Mouse (Mus musculus) heart, postnatal 0 days (tissue): Measurements from ENCODE around the gene Slc25a10. TPM values are rescaled to one million over a fixed set of nuclear protein-coding genes. Genes with fewer than 3 reads are reported as not detected.

Experiments used
- ATAC-seq: fragments of 200-750 bp; cut with Nextera tagmentation; 2 replicates; pipeline ENCODE4 v1.8.0; 2017; ENCODE audit warnings: low read depth, moderate number of reproducible peaks, moderate library complexity; ENCODE audit not compliant: insufficient read depth
- DNase-seq: peaks from one replicate; pipeline ENCODE4 v3.0.0-alpha.2; 2016; ENCODE audit warnings: low spot score
- H3K27ac ChIP-seq: fragments of 300-500 bp; sonication (generic); 2 replicates; pipeline ENCODE4 v1.5.1; 2014; ENCODE audit warnings: low read depth, mild to moderate bottlenecking
- H3K27me3 ChIP-seq: fragments of 300-500 bp; sonication (generic); 2 replicates; pipeline ENCODE4 v1.6.1; 2014; ENCODE audit warnings: low read length, mixed read lengths; ENCODE audit not compliant: control insufficient read depth, insufficient read depth
- H3K36me3 ChIP-seq: fragments of 300-500 bp; sonication (generic); replicated peaks from 2 replicates; pipeline ENCODE4 v1.6.1; 2014; ENCODE audit warnings: low read length, mixed read lengths; ENCODE audit not compliant: control insufficient read depth, insufficient read depth
- H3K4me1 ChIP-seq: fragments of 300-500 bp; sonication (generic); 2 replicates; pipeline ENCODE4 v1.6.1; 2014; ENCODE audit warnings: antibody characterized with exemption; ENCODE audit not compliant: control insufficient read depth, insufficient read depth
- H3K4me2 ChIP-seq: fragments of 300-500 bp; sonication (generic); 2 replicates; pipeline ENCODE4 v1.6.1; 2014; ENCODE audit warnings: low read depth, mild to moderate bottlenecking, low read length, moderate library complexity
- H3K4me3 ChIP-seq: fragments of 300-500 bp; sonication (generic); 2 replicates; pipeline ENCODE4 v1.5.1; 2014; ENCODE audit warnings: low read depth, low read length
- H3K9ac ChIP-seq: fragments of 300-500 bp; sonication (generic); replicated peaks from 2 replicates; pipeline ENCODE4 v1.6.1; 2014; ENCODE audit warnings: low read depth, low read length, mixed read lengths
- H3K9me3 ChIP-seq: fragments of 300-500 bp; sonication (generic); replicated peaks from 2 replicates; pipeline ENCODE4 v1.6.1; 2016; ENCODE audit warnings: low read length; ENCODE audit not compliant: control insufficient read depth
- CTCF ChIP-seq: IDR thresholded peaks from 2 replicates; pipeline ENCODE4 v1.5.1; 2016; ENCODE audit warnings: antibody characterized with exemption, control low read depth, low read depth
- EP300 ChIP-seq: IDR thresholded peaks from 2 replicates; pipeline ENCODE4 v1.6.1; 2016; ENCODE audit warnings: antibody characterized with exemption, low read depth
- WGBS: fragments of 180-500 bp; shearing (Covaris S2); extraction: QIAGEN DNeasy Blood & Tissue Kit; methylation state at CpG from one replicate; pipeline ENCODE4 v1.1.7; 2014; 5-methylcytosine and 5-hydroxymethylcytosine counted together
- polyA plus RNA-seq: library from polyadenylated mRNA; unstranded; fragments of >200 nt; fragmentation: Nextera tagmentation; extraction: Ambion mirVana; gene quantifications from 2 replicates; pipeline ENCODE4 v1.2.1, GENCODE M21; 2015
- total RNA-seq: library from RNA; depleted of rRNA; stranded (reverse); fragments of >200 nt; gene quantifications from 2 replicates; pipeline ENCODE4 v1.2.3, GENCODE M21; 2014; ENCODE audit warnings: low replicate concordance

Gene Slc25a10
- total and polyA plus RNA-seq, 2 experiments from 2014 or later = 33.8 to 74.3 TPM

GRCm38 (mm10) chr11:120499894-120500293, 8.3 kb downstream of the Slc25a10 start:
- no peak for TF ChIP-seq EP300
- no peak for TF ChIP-seq CTCF

GRCm38 (mm10) chr11:120500357-120500756, 8.7 kb downstream of the Slc25a10 start:
- Histone ChIP-seq H3K27me3 (no peaks in the 10 kb centered on the region), H3K9me3 (no peaks in the 10 kb centered on the region), H3K4me2 (no peak overlapping the region), H3K9ac (0 out of 2 replicates have a peak overlapping the region, but pooled peaks have one; percentile 26), H3K27ac (no peak overlapping the region), H3K36me3 (peaks cover 33% of the 10 kb centered on the region), H3K4me3 (no peak overlapping the region), H3K4me1 (peaks cover 8% of the 10 kb centered on the region)
- DNase-seq (no peak), ATAC-seq (no peak)
- 8% methylated on average over 3 of the region's 3 CpGs for WGBS
- TF ChIP-seq EP300 (no peak), CTCF (no peak)

More at GRCm38 (mm10) chr11:120499894-120500293, 8.3 kb downstream of the Slc25a10 start:
- Histone ChIP-seq H3K9me3 (no peaks in the 10 kb centered on the region), H3K9ac (no peak overlapping the region), H3K4me1 (peaks cover 8% of the 10 kb centered on the region), H3K27ac (no peak overlapping the region), H3K27me3 (no peaks in the 10 kb centered on the region), H3K4me3 (no peak overlapping the region), H3K4me2 (no peak overlapping the region), H3K36me3 (peaks cover 37% of the 10 kb centered on the region)
- 78% methylated on average over 6 of the region's 6 CpGs for WGBS
- no peak for DNase-seq
- no peak for ATAC-seq

- no peak for ATAC-seq
- DNase-seq = no peak
- Histone ChIP-seq H3K27me3 (no peaks in the 10 kb centered on the region), H3K4me1 (peaks cover 8% of the 10 kb centered on the region), H3K4me3 (no peak overlapping the region), H3K27ac (no peak overlapping the region), H3K9me3 (no peaks in the 10 kb centered on the region), H3K9ac (no peak overlapping the region), H3K4me2 (no peak overlapping the region), H3K36me3 (peaks cover 27% of the 10 kb centered on the region)
- WGBS = 52% methylated on average over 6 of the region's 6 CpGs
- no peak for TF ChIP-seq CTCF
- no peak for TF ChIP-seq EP300
Measured at GRCm38 (mm10) chr11:120501018-120501417, 9.4 kb downstream of the Slc25a10 start.

GRCm38 (mm10) chr11:120501701-120502100, 10.1 kb downstream of the Slc25a10 start:
- Histone ChIP-seq H3K9me3 (no peaks in the 10 kb centered on the region), H3K27me3 (no peaks in the 10 kb centered on the region), H3K9ac (no peak overlapping the region), H3K27ac (no peak overlapping the region), H3K36me3 (peaks cover 21% of the 10 kb centered on the region), H3K4me2 (no peak overlapping the region), H3K4me1 (peaks cover 8% of the 10 kb centered on the region), H3K4me3 (no peak overlapping the region)
- WGBS = 85% methylated on average over 4 of the region's 4 CpGs
- ATAC-seq (no peak), DNase-seq (no peak)
- TF ChIP-seq EP300 (no peak), CTCF (no peak)

GRCm38 (mm10) chr11:120505661-120506060, 14.0 kb downstream of the Slc25a10 start:
- Histone ChIP-seq H3K27me3 (no peaks in the 10 kb centered on the region), H3K9ac (no peak overlapping the region), H3K4me1 (peaks cover 7% of the 10 kb centered on the region; the same call in 1 of the 2 replicates), H3K4me2 (no peak overlapping the region), H3K27ac (no peak overlapping the region), H3K4me3 (no peak overlapping the region), H3K9me3 (no peaks in the 10 kb centered on the region), H3K36me3 (no peaks in the 10 kb centered on the region)
- no peak for DNase-seq
- no peak for TF ChIP-seq CTCF
- no peak for TF ChIP-seq EP300
- ATAC-seq = no peak
- WGBS = 84% methylated on average over 3 of the region's 3 CpGs

GRCm38 (mm10) chr11:120506899-120507298, 15.3 kb downstream of the Slc25a10 start:
- DNase-seq (peak; percentile 76), ATAC-seq (peak; percentile 65)
- H3K36me3 ChIP-seq = no peaks in the 10 kb centered on the region
- no peak overlapping the region for H3K4me2 ChIP-seq
- no peaks in the 10 kb centered on the region for H3K9me3 ChIP-seq
- H3K27ac ChIP-seq = no peak overlapping the region
- TF ChIP-seq EP300 (no peak), CTCF (peak; percentile 48)
- H3K27me3 ChIP-seq = no peaks in the 10 kb centered on the region
- WGBS = 57% methylated on average over 4 of the region's 4 CpGs
- no peak overlapping the region for H3K4me3 ChIP-seq
- H3K9ac ChIP-seq = no peak overlapping the region
- H3K4me1 ChIP-seq = peaks cover 9% of the 10 kb centered on the region; the same call in 1 of the 2 replicates
